Mouse (Mus musculus) megakaryocyte, embryonic 14.5 days (primary cell): ENCODE measurements around the gene Bcl9. TPM values are rescaled to one million over a fixed set of nuclear protein-coding genes. Genes with fewer than 3 reads are reported as not detected.
A peak's percentile ranks its signal among the peaks of the same experiment; 100 is the strongest.

Source experiments
- H3K27me3 ChIP-seq: replicated peaks from 2 replicates; pipeline ENCODE3; 2012; ENCODE audit warnings: inconsistent platforms
- H3K36me3 ChIP-seq: replicated peaks from 2 replicates; pipeline ENCODE3; 2012; ENCODE audit warnings: low read length, inconsistent platforms, mixed read lengths
- H3K4me1 ChIP-seq: 2 replicates; pipeline ENCODE4 v1.6.1; 2012; ENCODE audit warnings: inconsistent platforms
- H3K4me3 ChIP-seq: replicated peaks from 2 replicates; pipeline ENCODE3; 2012; ENCODE audit warnings: moderate library complexity, mild to moderate bottlenecking, inconsistent platforms
- H3K9me3 ChIP-seq: 2 replicates; pipeline ENCODE4 v1.6.1; 2012; ENCODE audit warnings: inconsistent platforms
- FLI1 ChIP-seq: IDR thresholded peaks from 2 replicates; pipeline ENCODE4 v1.6.1; 2012; ENCODE audit warnings: low read length, inconsistent platforms, mixed read lengths
- GATA1 ChIP-seq: IDR thresholded peaks from 3 replicates; pipeline ENCODE4 v1.6.1; 2012; ENCODE audit warnings: mixed read lengths, low read length, inconsistent platforms, borderline replicate concordance
- polyA plus RNA-seq: library from polyadenylated mRNA; stranded (reverse); fragments of >175 nt; gene quantifications from 2 replicates; pipeline ENCODE4 v1.2.3, GENCODE M21; 2012; ENCODE audit warnings: low replicate concordance; ENCODE audit not compliant: insufficient read depth

Bcl9 gene
- polyA plus RNA-seq, 1 experiment, result 7.9 TPM

DNA sequence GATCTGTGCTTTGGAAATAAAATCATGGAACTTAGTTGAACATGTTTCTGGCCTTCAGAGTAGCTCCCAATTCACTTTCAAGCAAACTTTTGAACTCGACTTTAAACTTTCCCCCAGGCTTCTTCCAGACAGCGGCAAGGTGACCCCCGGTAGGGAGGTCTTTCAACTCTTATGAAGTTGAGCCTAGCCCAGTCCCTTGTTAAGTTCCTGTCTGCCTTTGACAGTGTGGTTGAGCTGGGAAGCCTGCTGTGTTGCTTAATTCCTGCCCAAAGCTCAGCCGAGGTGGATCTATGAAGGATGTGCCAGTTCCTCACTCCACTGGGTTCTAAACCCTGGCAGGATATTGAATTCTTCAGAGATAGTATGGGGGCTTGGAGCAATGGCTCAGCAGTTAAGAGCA is 135.9 kb downstream of the Bcl9 start:
- TF ChIP-seq FLI1 (no peak), GATA1 (no peak)
- H3K27me3 ChIP-seq, result no peaks in the 10 kb centered on the region
- no peak overlapping the region for H3K4me3 ChIP-seq
- H3K4me1 ChIP-seq, result peaks cover 39% of the 10 kb centered on the region
- H3K9me3 ChIP-seq, result no peaks in the 10 kb centered on the region
- peaks cover 27% of the 10 kb centered on the region for H3K36me3 ChIP-seq

DNA sequence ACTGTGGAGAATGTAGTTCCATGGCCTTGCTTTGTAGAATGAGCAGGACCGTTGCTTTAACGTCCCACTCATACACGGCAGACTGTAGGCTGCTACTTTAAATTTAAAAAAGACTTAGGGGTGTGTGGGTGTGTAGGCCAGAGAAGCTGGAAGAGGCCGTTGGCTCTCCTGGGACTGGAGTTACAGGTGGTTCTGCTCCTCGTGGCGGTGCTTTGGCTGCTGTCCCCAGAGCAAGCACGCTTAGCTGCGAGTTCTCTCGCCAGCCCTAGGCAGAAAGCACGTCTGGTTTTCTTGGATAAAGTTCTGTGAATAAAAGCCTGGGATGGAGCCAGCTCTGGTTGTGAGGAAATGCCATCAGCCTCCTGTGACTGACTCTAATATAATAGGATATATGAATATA is 136.8 kb downstream of the Bcl9 start:
- Histone ChIP-seq H3K36me3 (peaks cover 19% of the 10 kb centered on the region), H3K4me1 (peaks cover 39% of the 10 kb centered on the region), H3K9me3 (peaks cover 2% of the 10 kb centered on the region; the same call in 1 of the 2 replicates), H3K4me3 (no peak overlapping the region), H3K27me3 (peaks cover 2% of the 10 kb centered on the region)
- TF ChIP-seq GATA1 (no peak), FLI1 (no peak)

DNA sequence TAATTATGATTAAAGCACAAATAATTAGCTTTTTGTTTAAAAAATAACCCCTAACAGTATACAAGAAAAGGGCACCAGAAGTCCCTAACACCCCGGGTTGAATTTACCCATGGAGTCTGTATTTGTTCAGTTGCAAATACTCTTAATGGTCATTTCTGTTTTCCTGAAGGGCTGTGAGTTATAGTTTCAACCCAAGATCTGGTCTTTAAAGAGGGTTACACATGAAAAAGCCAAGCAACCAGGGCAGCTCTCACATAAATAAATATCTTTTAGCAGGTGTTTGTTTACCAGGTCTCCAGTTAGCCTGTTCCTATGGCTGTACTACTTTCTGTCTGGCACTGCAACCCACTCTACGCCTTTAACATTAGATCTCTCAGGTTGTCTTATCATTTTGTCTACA is 137.7 kb downstream of the Bcl9 start:
- peaks cover 12% of the 10 kb centered on the region for H3K36me3 ChIP-seq
- peak overlapping the region; percentile 50 for H3K4me3 ChIP-seq
- TF ChIP-seq FLI1 (no peak), GATA1 (no peak)
- peaks cover 2% of the 10 kb centered on the region for H3K27me3 ChIP-seq
- H3K9me3 ChIP-seq, result peaks cover 2% of the 10 kb centered on the region; the same call in 1 of the 2 replicates
- peaks cover 39% of the 10 kb centered on the region for H3K4me1 ChIP-seq

DNA sequence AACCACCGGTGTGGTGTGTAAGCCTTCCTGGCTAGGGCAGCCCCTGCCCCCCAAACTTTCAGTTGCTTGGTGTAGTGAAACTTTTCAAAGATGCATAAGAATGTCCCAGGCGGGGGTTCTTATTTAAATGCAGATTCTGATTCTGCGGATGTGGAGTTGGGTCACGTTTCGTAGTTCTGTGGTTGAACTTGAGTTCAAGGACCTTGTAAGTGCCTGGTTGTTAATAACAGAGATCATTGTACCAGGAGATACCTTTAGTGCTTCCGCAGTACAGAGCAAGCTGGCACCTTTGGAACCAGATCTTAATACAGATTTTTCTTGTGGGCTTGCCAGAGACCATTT is 138.2 kb downstream of the Bcl9 start:
- H3K4me1 ChIP-seq, result peaks cover 35% of the 10 kb centered on the region

DNA sequence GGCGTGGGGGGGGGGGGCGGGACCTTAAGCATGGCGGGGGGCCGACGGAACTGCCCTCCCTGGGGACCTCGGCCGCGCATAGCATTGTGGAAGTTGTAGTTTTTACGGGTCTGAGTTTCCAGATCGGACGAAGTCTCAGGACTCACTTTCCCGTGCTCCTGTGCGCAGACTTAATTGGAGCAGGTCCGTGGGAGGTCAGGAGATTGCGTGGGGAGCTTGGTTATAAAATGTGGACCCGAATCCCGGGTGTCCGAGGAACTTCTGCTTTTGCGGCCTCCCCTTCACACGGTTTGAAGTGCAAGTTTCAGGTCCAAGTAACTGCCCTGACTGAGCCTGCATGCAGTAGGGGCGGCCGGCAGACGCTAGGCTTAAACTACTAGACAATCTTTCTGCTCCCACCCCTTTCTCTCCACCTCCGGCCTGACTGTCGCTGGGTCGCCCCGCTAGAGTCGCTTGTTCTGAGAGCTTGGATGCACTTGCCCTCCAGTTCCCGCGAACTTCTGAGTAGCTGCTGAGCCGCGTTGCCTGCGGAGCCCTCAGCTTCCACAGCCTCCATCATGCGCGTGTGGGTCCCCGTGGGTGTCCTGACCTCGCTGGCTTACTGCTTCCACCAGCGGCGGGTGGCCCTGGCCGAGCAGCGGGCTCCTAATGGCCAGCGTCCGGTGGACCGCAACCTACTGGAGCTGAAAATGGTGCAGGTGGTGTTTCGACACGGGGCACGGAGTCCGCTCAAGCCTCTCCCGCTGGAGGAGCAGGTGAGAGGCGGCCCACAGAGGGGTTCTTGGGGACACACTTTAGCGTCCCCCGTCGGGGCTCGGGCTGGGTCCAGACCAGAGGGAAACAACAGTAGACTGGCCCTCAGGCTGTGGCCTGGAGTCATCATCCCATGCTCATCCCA is 138.9 kb downstream of the Bcl9 start, which contains the start of gene Acp6:
Acp6 (plus strand) TSS at position 167 of the 898 bp plus-strand sequence.
- Histone ChIP-seq H3K4me3 (peak within 1 kb of the TSS; percentile 98), H3K4me1 (peaks cover 29% of the 10 kb centered on the region), H3K36me3 (peaks cover 8% of the 10 kb centered on the region), H3K9me3 (peaks cover 7% of the 10 kb centered on the region; the same call in 1 of the 2 replicates), H3K27me3 (peaks cover 5% of the 10 kb centered on the region)
- TF ChIP-seq GATA1 (no peak), FLI1 (no peak)

More for the DNA sequence above, 138.2 kb downstream of the Bcl9 start:
- Histone ChIP-seq H3K36me3 (peaks cover 12% of the 10 kb centered on the region), H3K9me3 (peaks cover 3% of the 10 kb centered on the region; the same call in 1 of the 2 replicates), H3K27me3 (peaks cover 2% of the 10 kb centered on the region), H3K4me3 (peak overlapping the region; percentile 98)
- TF ChIP-seq FLI1 (no peak), GATA1 (no peak)

DNA sequence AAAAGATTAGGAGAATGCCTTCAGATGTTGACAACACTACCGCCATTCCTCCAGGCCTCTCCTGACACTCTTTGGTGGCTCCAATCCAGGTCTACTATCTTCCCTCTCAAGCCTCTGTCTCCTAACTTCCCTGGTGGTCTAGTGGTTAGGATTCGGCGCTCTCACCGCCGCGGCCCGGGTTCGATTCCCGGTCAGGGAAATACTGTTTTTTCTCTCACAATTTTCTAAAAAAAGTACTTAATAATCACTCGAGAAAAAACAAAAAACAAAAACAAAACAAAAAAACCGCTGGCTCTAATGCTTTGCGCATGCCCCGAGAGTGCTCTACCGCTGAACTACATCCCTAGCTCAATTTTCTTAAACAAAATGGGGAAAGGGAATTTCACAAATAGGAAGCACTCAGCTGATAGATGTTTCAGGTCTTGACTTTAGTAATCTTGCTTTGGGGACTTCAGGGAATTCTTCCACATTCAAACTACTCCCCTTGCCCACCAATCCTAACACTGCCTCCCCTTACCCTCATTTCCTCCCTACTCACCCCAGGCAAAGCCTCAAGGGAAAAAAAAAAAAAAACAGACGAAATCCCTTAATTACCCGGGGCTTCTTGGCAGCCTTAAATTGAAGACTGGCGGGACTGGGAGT is 139.6 kb downstream of the Bcl9 start:
- Histone ChIP-seq H3K9me3 (peaks cover 7% of the 10 kb centered on the region; the same call in 1 of the 2 replicates), H3K36me3 (peaks cover under 1% of the 10 kb centered on the region), H3K27me3 (peaks cover 5% of the 10 kb centered on the region), H3K4me3 (peak overlapping the region; percentile 98), H3K4me1 (peaks cover 27% of the 10 kb centered on the region)
- TF ChIP-seq FLI1 (no peak), GATA1 (no peak)

DNA sequence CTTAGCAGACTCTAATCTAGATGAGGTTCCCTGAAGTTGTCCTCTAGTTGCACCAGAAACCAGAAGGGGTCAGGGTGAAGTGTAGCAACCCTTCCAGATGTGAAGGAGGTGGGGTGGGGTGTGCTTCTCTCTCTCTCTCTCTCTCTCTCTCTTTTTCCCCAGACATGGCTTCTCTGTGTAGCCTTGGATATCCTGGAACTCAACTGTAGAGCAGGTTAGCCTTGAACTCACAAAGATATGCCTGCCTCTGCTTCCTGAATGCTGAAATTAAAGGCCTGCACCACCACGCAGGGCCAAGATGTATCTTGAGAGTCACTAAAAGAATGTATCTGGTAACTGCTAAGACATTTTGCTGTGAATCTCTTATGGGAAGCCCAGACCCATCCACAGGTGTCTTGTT is 140.4 kb downstream of the Bcl9 start:
- Histone ChIP-seq H3K4me3 (no peak overlapping the region), H3K9me3 (peaks cover 12% of the 10 kb centered on the region), H3K27me3 (peaks cover 5% of the 10 kb centered on the region), H3K4me1 (peaks cover 27% of the 10 kb centered on the region), H3K36me3 (no peaks in the 10 kb centered on the region)
- TF ChIP-seq FLI1, result no peak
- no peak for TF ChIP-seq GATA1

DNA sequence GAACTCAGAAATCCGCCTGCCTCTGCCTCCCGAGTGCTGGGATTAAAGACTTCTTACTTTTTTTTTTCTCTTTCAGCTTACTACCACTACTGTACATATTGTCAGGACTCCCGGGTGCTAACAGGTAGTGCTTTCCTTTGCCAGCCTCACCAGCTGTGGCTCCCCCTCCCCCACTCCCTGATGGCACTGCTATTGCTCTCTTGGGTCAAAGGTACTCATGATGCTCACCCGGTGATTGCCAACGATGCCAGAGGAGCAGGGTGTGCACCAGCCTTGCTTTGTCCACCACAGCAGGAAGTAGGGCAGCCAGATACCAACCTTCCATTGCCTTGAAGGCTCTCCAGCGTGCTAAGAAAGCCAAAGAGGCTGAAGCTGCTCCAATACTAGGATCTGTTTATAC is 141.3 kb downstream of the Bcl9 start:
- peaks cover 12% of the 10 kb centered on the region for H3K9me3 ChIP-seq
- peaks cover 5% of the 10 kb centered on the region for H3K27me3 ChIP-seq
- peak overlapping the region; percentile 46 for H3K4me3 ChIP-seq
- TF ChIP-seq FLI1 (no peak), GATA1 (no peak)
- no peaks in the 10 kb centered on the region for H3K36me3 ChIP-seq
- peaks cover 21% of the 10 kb centered on the region for H3K4me1 ChIP-seq

Other genes with a start within 250 kb of the Bcl9 start
- 6.1 and 14.1 TPM in 2 replicates for gene Acp6, start 139.1 kb downstream of the Bcl9 start, polyA plus RNA-seq
- gene Olfr1402, start 124.1 kb upstream of the Bcl9 start, polyA plus RNA-seq, result 0.12 TPM in 1 of 2 replicates, not detected in the other